Mouse (Mus musculus) spleen, adult 18-20 months (tissue): ENCODE results near the gene Chrnd.

Experiments
- DNase-seq, 2 experiments: peaks; one replicate each; pipeline ENCODE4 v3.0.0; 2022; ENCODE audit warnings: mixed read lengths in 2 of 2

Chrnd gene

GRCm38 (mm10) chr1:87239056-87239455 lies 48.6 kb downstream of the Chrnd start:
- DNase-seq, result no peak

GRCm38 (mm10) chr1:87243021-87243420 lies 52.6 kb downstream of the Chrnd start:
- DNase-seq, result no peak

DNA sequence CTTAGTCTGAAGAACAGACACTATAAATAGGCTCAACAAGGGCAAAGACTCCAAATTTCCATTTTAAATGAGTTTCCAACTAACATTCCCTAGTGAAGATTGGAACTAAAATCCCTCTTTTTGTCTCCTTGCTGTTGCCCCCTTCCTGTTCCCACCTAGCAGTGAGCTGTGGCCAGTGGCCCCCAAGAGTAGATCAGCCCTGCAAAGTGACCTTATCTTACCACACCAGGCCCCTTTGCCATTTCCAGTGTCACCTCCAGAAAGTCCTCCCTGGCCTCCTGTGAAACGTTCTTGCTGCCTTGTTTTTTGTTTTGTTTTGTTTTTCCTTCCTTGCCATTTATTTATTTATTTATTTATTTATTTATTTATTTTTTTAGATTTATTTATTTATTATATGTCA lies 55.0 kb downstream of the Chrnd start:
- no peak for DNase-seq

- peak; percentile 45 to 68 for DNase-seq
These were observed 55.8 kb downstream of the Chrnd start for GRCm38 (mm10) chr1:87245929-87246815.
